Mouse (Mus musculus) myocyte (in vitro differentiated cells): ENCODE data around the gene Lman2l.

Experiments used
- POLR2A ChIP-seq: IDR thresholded peaks from one replicate; pipeline ENCODE4 v1.6.1; 2011; ENCODE audit warnings: low read depth, mild to moderate bottlenecking, control low read depth, moderate library complexity; ENCODE audit not compliant: insufficient read length
- POLR2AphosphoS2 ChIP-seq: IDR thresholded peaks from one replicate; pipeline ENCODE4 v1.6.1; 2011; ENCODE audit warnings: low read depth, control low read depth; ENCODE audit not compliant: insufficient read length
- REST ChIP-seq: IDR thresholded peaks from one replicate; pipeline ENCODE4 v1.6.1; 2011; ENCODE audit warnings: mild to moderate bottlenecking, control low read depth, moderate library complexity; ENCODE audit not compliant: insufficient read depth, insufficient read length

DNA sequence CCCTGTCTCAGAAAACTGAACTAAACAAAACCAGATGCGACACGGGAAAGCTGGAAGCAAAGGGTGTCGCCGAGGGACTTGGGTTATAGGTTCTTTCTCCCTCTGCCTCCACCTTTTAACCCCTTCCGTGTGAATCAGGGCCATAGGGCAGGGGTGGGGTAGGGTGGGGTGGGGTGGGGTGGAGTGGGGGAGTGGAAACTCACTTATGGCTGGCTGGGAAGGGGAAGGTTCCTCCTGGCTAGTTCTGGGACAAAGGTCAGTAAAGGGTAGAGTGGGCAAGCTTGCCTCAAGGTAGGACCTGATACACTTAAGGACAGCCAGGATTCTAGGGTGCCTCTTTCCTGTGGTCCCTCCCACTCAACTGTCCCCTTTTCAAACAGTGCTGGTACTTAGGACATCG lies 48.2 kb upstream of the Lman2l start:
- TF ChIP-seq REST (no peak), POLR2A (no peak), POLR2AphosphoS2 (no peak)
